Mouse (Mus musculus): ENCODE measurements around the gene Vmn1r214. TPM values are rescaled to one million over a fixed set of nuclear protein-coding genes. Genes with fewer than 3 reads are reported as not detected.

Gene Vmn1r214
- polyA plus RNA-seq, 1 experiment, result not detected

GRCm38 (mm10) chr13:23024812-23025211 is 5.4 kb upstream of the Vmn1r214 start:
- no peak for TF ChIP-seq FOSL1 (IDR thresholded peaks at IDR 0.05; ENCODE audit: insufficient read depth, low read length, poor library complexity, severe bottlenecking)
- no peak for TF ChIP-seq CEBPB (IDR thresholded peaks at IDR 0.05; ENCODE audit: low read depth)
- TF ChIP-seq CTCF (IDR thresholded peaks at IDR 0.05; ENCODE audit: control insufficient read depth, insufficient read depth, insufficient read length), result no peak
- no peak for TF ChIP-seq MAX (IDR thresholded peaks at IDR 0.05)
- TF ChIP-seq MYOD1 (IDR thresholded peaks at IDR 0.05; ENCODE audit: control insufficient read depth, insufficient read length, low read depth), result no peak
- TF ChIP-seq MYOG (IDR thresholded peaks at IDR 0.05; ENCODE audit: control insufficient read depth, extremely low read depth, insufficient read length), result no peak
- no peak for TF ChIP-seq USF1 (IDR thresholded peaks at IDR 0.05; ENCODE audit: low read depth)
- Histone ChIP-seq H3K79me2 (ENCODE audit: control insufficient read depth, insufficient read depth) (no peaks in the 10 kb centered on the region), H3K36me3 (ENCODE audit: control insufficient read depth, insufficient read depth) (no peaks in the 10 kb centered on the region), H3K79me3 (ENCODE audit: low read depth) (no peaks in the 10 kb centered on the region), H3K27me3 (ENCODE audit: control insufficient read depth, insufficient read depth, insufficient read length) (no peaks in the 10 kb centered on the region), H3K4me3 (ENCODE audit: insufficient read depth, poor library complexity, severe bottlenecking) (no peak overlapping the region), H3ac (ENCODE audit: control insufficient read depth, insufficient read length, low read depth) (no peak overlapping the region)

DNA sequence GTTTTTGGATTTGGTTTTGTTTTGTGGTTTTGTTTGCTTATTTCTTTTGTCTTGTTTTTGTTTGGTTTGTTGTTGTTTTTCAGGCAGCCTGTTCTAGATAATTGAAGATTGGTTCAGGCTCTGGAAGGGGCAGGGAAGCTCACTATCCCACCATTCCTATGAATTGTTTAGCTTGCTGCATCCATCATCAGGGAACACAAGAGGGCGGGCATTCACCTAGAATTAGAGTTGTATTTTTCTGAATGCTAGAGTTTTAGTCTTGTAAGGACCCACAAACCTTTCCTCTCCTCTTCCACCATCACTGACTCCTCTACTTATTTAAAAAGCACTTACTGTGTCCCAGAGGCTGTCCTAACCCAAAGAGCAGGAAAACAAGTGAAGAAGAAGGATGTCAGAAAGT is 27.6 kb downstream of the Vmn1r214 start:
- Histone ChIP-seq H3K36me3 (ENCODE audit: control insufficient read depth, insufficient read depth) (no peaks in the 10 kb centered on the region), H3K79me3 (ENCODE audit: low read depth) (no peaks in the 10 kb centered on the region), H3K4me3 (ENCODE audit: insufficient read depth, poor library complexity, severe bottlenecking) (no peak overlapping the region), H3K79me2 (ENCODE audit: control insufficient read depth, insufficient read depth) (no peaks in the 10 kb centered on the region), H3K27me3 (ENCODE audit: control insufficient read depth, insufficient read depth, insufficient read length) (no peaks in the 10 kb centered on the region), H3ac (ENCODE audit: control insufficient read depth, insufficient read length, low read depth) (no peak overlapping the region)
- TF ChIP-seq MYOG (IDR thresholded peaks at IDR 0.05; ENCODE audit: control insufficient read depth, extremely low read depth, insufficient read length) (no peak), CTCF (IDR thresholded peaks at IDR 0.05; ENCODE audit: control insufficient read depth, insufficient read depth, insufficient read length) (no peak), MYOD1 (IDR thresholded peaks at IDR 0.05; ENCODE audit: control insufficient read depth, insufficient read length, low read depth) (no peak), FOSL1 (IDR thresholded peaks at IDR 0.05; ENCODE audit: insufficient read depth, low read length, poor library complexity, severe bottlenecking) (no peak), MAX (IDR thresholded peaks at IDR 0.05) (no peak)

DNA sequence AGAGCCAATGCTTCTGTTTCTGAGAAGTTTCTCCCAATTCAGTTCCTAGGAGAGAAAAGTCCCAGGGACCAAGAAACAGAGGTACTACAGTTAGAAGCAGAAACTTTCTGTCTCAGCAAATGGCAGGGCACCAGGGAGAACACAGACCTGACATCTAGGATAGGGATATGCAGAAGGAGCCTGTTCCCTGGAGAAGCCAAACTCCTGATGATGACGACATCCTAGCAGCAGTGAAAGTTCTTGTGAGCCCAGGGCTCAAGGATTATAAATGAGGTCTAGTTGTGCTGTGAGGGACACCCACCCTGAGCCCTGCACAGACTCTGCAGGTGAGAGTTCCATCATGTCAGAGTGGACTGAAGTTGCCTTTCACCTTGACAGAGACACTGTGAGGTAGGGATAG is 37.5 kb downstream of the Vmn1r214 start, which contains the start of gene Vmn1r215:
Gene Vmn1r215, plus strand, starts transcription at position 301 of the 400 bp plus-strand sequence.
- Histone ChIP-seq H3K4me3 (ENCODE audit: insufficient read depth, poor library complexity, severe bottlenecking) (no peak within 1 kb of the TSS), H3ac (ENCODE audit: control insufficient read depth, insufficient read length, low read depth) (no peak within 1 kb of the TSS), H3K79me2 (ENCODE audit: control insufficient read depth, insufficient read depth) (no peaks in the 10 kb centered on the region), H3K36me3 (ENCODE audit: control insufficient read depth, insufficient read depth) (no peaks in the 10 kb centered on the region), H3K79me3 (ENCODE audit: low read depth) (no peaks in the 10 kb centered on the region), H3K27me3 (ENCODE audit: control insufficient read depth, insufficient read depth, insufficient read length) (no peaks in the 10 kb centered on the region)
- TF ChIP-seq FOSL1 (IDR thresholded peaks at IDR 0.05; ENCODE audit: insufficient read depth, low read length, poor library complexity, severe bottlenecking), result no peak
- TF ChIP-seq CTCF (IDR thresholded peaks at IDR 0.05; ENCODE audit: control insufficient read depth, insufficient read depth, insufficient read length), result no peak
- no peak for TF ChIP-seq MYOG (IDR thresholded peaks at IDR 0.05; ENCODE audit: control insufficient read depth, extremely low read depth, insufficient read length)

GRCm38 (mm10) chr13:23069312-23069711 is 39.1 kb downstream of the Vmn1r214 start:
- no peaks in the 10 kb centered on the region for H3K36me3 ChIP-seq (ENCODE audit: control insufficient read depth, insufficient read depth)
- H3K27me3 ChIP-seq (ENCODE audit: control insufficient read depth, insufficient read depth, insufficient read length), result no peaks in the 10 kb centered on the region
- no peak overlapping the region for H3K4me3 ChIP-seq (ENCODE audit: insufficient read depth, poor library complexity, severe bottlenecking)
- no peak for TF ChIP-seq MAX (IDR thresholded peaks at IDR 0.05)
- TF ChIP-seq CTCF (IDR thresholded peaks at IDR 0.05; ENCODE audit: control insufficient read depth, insufficient read depth, insufficient read length), result no peak
- no peak for TF ChIP-seq CEBPB (IDR thresholded peaks at IDR 0.05; ENCODE audit: low read depth)
- no peak for TF ChIP-seq USF1 (IDR thresholded peaks at IDR 0.05; ENCODE audit: low read depth)
- no peak for TF ChIP-seq MYOD1 (IDR thresholded peaks at IDR 0.05; ENCODE audit: control insufficient read depth, insufficient read length, low read depth)
- no peak for TF ChIP-seq FOSL1 (IDR thresholded peaks at IDR 0.05; ENCODE audit: insufficient read depth, low read length, poor library complexity, severe bottlenecking)
- TF ChIP-seq MYOG (IDR thresholded peaks at IDR 0.05; ENCODE audit: control insufficient read depth, extremely low read depth, insufficient read length), result no peak
- no peaks in the 10 kb centered on the region for H3K79me3 ChIP-seq (ENCODE audit: low read depth)
- H3ac ChIP-seq (ENCODE audit: control insufficient read depth, insufficient read length, low read depth), result no peak overlapping the region
- H3K79me2 ChIP-seq (ENCODE audit: control insufficient read depth, insufficient read depth), result no peaks in the 10 kb centered on the region

Other genes with a start within 250 kb of the Vmn1r214 start
- not detected for gene Vmn1r209, start 220.7 kb upstream of the Vmn1r214 start, polyA plus RNA-seq (2012; fragmentation: generic; extraction: Trizol)
- gene Vmn1r210, start 199.1 kb upstream of the Vmn1r214 start, polyA plus RNA-seq (2012; fragmentation: generic; extraction: Trizol), result not detected
- not detected for gene Vmn1r211, start 172.9 kb upstream of the Vmn1r214 start, polyA plus RNA-seq (2012; fragmentation: generic; extraction: Trizol)
- gene Vmn1r212, start 146.2 kb upstream of the Vmn1r214 start, polyA plus RNA-seq (2012; fragmentation: generic; extraction: Trizol), result not detected
- not detected for gene Vmn1r213, start 22.8 kb upstream of the Vmn1r214 start, polyA plus RNA-seq (2012; fragmentation: generic; extraction: Trizol)
- gene Vmn1r215, start 37.6 kb downstream of the Vmn1r214 start, polyA plus RNA-seq (2012; fragmentation: generic; extraction: Trizol), result not detected
- gene Vmn1r217, start 87.8 kb downstream of the Vmn1r214 start, polyA plus RNA-seq (2012; fragmentation: generic; extraction: Trizol), result not detected
- gene Vmn1r218, start 102.7 kb downstream of the Vmn1r214 start, polyA plus RNA-seq (2012; fragmentation: generic; extraction: Trizol), result not detected
- not detected for gene Vmn1r219, start 128.9 kb downstream of the Vmn1r214 start, polyA plus RNA-seq (2012; fragmentation: generic; extraction: Trizol)
- not detected for gene Vmn1r220, start 157.6 kb downstream of the Vmn1r214 start, polyA plus RNA-seq (2012; fragmentation: generic; extraction: Trizol)
- gene Vmn1r221, start 183.7 kb downstream of the Vmn1r214 start, polyA plus RNA-seq (2012; fragmentation: generic; extraction: Trizol), result not detected
- gene Vmn1r222, start 205.5 kb downstream of the Vmn1r214 start, polyA plus RNA-seq (2012; fragmentation: generic; extraction: Trizol), result not detected
- gene Vmn1r223, start 216.7 kb downstream of the Vmn1r214 start, polyA plus RNA-seq (2012; fragmentation: generic; extraction: Trizol), result not detected

Data from C2C12 (cell line).